Mouse (Mus musculus): ENCODE measurements around the gene Cop1.

- peak; percentile 44; the same call in 1 of the 2 replicates for TF ChIP-seq CTCF (IDR thresholded peaks at IDR 0.05; ENCODE audit: control insufficient read depth, insufficient read depth, low read length)
- TF ChIP-seq POLR2A (IDR thresholded peaks at IDR 0.05; ENCODE audit: borderline replicate concordance, control insufficient read depth, low read depth, low read length), result no peak
Observed at GRCm38 (mm10) chr1:159396515-159396914, 164.4 kb downstream of the Cop1 start.
